Mouse (Mus musculus) myocyte (in vitro differentiated cells): Measurements from ENCODE around the gene Gm3409.
"Not testable (repeated sequence)": the region's sequence is repeated elsewhere in the genome, so short reads cannot be mapped to it uniquely, and the experiment has no call there.

Experiments
- CEBPB ChIP-seq: IDR thresholded peaks from 2 replicates; pipeline ENCODE4 v1.6.1; 2011; ENCODE audit warnings: mild to moderate bottlenecking, moderate library complexity; ENCODE audit not compliant: poor library complexity, insufficient read depth, severe bottlenecking
- E2F4 ChIP-seq: IDR thresholded peaks from one replicate; pipeline ENCODE4 v1.6.1; 2011; ENCODE audit warnings: mild to moderate bottlenecking, control low read depth, moderate library complexity; ENCODE audit not compliant: insufficient read depth
- MAX ChIP-seq: IDR thresholded peaks from one replicate; pipeline ENCODE4 v1.6.1; 2011; ENCODE audit warnings: low read depth, mild to moderate bottlenecking, control low read depth
- MYOG ChIP-seq, 3 experiments: IDR thresholded peaks; one replicate each; pipeline ENCODE4 v1.6.1; 2011; ENCODE audit warnings: control low read depth in 2 of 3, low read depth in 2 of 3, mild to moderate bottlenecking in 2 of 3; ENCODE audit not compliant: insufficient read length in 2 of 3, control insufficient read depth in 1 of 3, insufficient read depth in 1 of 3
- POLR2A ChIP-seq: IDR thresholded peaks from one replicate; pipeline ENCODE4 v1.6.1; 2011; ENCODE audit warnings: low read depth, mild to moderate bottlenecking, control low read depth, moderate library complexity; ENCODE audit not compliant: insufficient read length
- POLR2AphosphoS2 ChIP-seq: IDR thresholded peaks from one replicate; pipeline ENCODE4 v1.6.1; 2011; ENCODE audit warnings: low read depth, control low read depth; ENCODE audit not compliant: insufficient read length
- SRF ChIP-seq: IDR thresholded peaks from one replicate; pipeline ENCODE4 v1.6.1; 2011; ENCODE audit warnings: low read depth; ENCODE audit not compliant: control insufficient read depth, insufficient read length
- TCF12 ChIP-seq: IDR thresholded peaks from one replicate; pipeline ENCODE4 v1.6.1; 2011; ENCODE audit warnings: mild to moderate bottlenecking, control low read depth; ENCODE audit not compliant: poor library complexity, insufficient read depth, severe bottlenecking
- TCF3 ChIP-seq: IDR thresholded peaks from one replicate; pipeline ENCODE4 v1.6.1; 2011; ENCODE audit warnings: low read depth, control low read depth; ENCODE audit not compliant: insufficient read length
- USF1 ChIP-seq: IDR thresholded peaks from one replicate; pipeline ENCODE4 v1.6.1; 2011; ENCODE audit warnings: low read depth, mild to moderate bottlenecking, control low read depth, moderate library complexity

- not testable (repeated sequence) for TF ChIP-seq POLR2AphosphoS2; SRF; MYOG (IDR thresholded peaks at IDR 0.05; ENCODE audit: control insufficient read depth in 1 of 3, insufficient read depth in 1 of 3, insufficient read length in 2 of 3, low read depth in 2 of 3); POLR2A; MAX; TCF12; USF1; E2F4; TCF3; CEBPB
These were observed 34.6 kb downstream of the Gm3409 start for GRCm38 (mm10) chr5:146571830-146572734.
